In genomic region chr12:17033464-17033841, GRCm38 (mm10) we compare ENCODE assay signal across 10 mouse cellular contexts. TPM values are rescaled to one million over a fixed set of nuclear protein-coding genes. Genes with fewer than 3 reads are reported as not detected.
DNase-seq lines count a peak whose midpoint lies in the region; ATAC-seq and TF ChIP-seq lines count a peak whose summit lies in the region.
"Had no signal": no experiment of that assay in that cellular context is flagged by ENCODE, and none has a peak within 500 bp of the region (broad histone marks: within the 10 kb centered on the region; RNA-seq: fewer than 3 reads in every experiment).

No protein-coding gene starts in this region.

- peaks cover 10% of the 10 kb centered on the region; the same call in 1 of the 2 replicates for H3K4me1 ChIP-seq in neural tube, embryonic 14.5 days (ENCODE audit: control insufficient read depth, insufficient read depth, low read length)

- H3K27me3 ChIP-seq in neural tube, embryonic 14.5 days (ENCODE audit: control insufficient read depth, insufficient read depth, low read length), result no peaks in the 10 kb centered on the region

- H3K4me2 ChIP-seq in neural tube, embryonic 14.5 days (ENCODE audit: low read depth, low read length), result no peak overlapping the region

- H3K4me3 ChIP-seq in neural tube, embryonic 14.5 days (ENCODE audit: low read depth, low read length), result no peak overlapping the region

- H3K9me3 ChIP-seq in neural tube, embryonic 14.5 days (ENCODE audit: control insufficient read depth, low read length), result no peaks in the 10 kb centered on the region

- WGBS in neural tube, embryonic 14.5 days, result 80% methylated on average over 9 of the region's 9 CpGs

- TF ChIP-seq CTCF in brain, embryonic 14.5 days (IDR thresholded peaks at IDR 0.05; ENCODE audit: borderline replicate concordance, extremely low read depth, insufficient read depth, insufficient read length), result no peak

- TF ChIP-seq POLR2A in brain, embryonic 14.5 days (IDR thresholded peaks at IDR 0.05; ENCODE audit: borderline replicate concordance, extremely low read depth, insufficient read depth, insufficient read length, poor library complexity, severe bottlenecking), result no peak

- H3K9ac ChIP-seq in neural tube, embryonic 14.5 days (replicated peaks; ENCODE audit: low read depth, low read length), result no peak overlapping the region

- DNase-seq in lung, postnatal 10 days, result peak; percentile 20
- no peak for DNase-seq in lung, postnatal 14 days
- DNase-seq in CD8-positive naive resting alpha-beta T cell, adult 2 months (ENCODE audit: low read depth in 2 of 2, low spot score in 2 of 2), result peak; percentile 9 to 20
- peak; percentile 38 for DNase-seq in brain, embryonic 14.5 days (ENCODE audit: low read depth)
- no peak for DNase-seq in cerebellum, postnatal 14 days
- DNase-seq in kidney, postnatal 14 days, result no peak
- no peak for DNase-seq in layer of hippocampus, postnatal 36 days

- H3K27ac ChIP-seq in neural tube, embryonic 14.5 days (ENCODE audit: low read depth, low read length), result no peak overlapping the region

- H3K36me3 ChIP-seq in neural tube, embryonic 14.5 days (ENCODE audit: control insufficient read depth, insufficient read depth, low read length), result no peaks in the 10 kb centered on the region

- ATAC-seq in neural tube, embryonic 14.5 days (ENCODE audit: low read depth), result peak; percentile 21; the same call in 1 of the 2 replicates

RNA-seq across cellular contexts. Expression of gene 2410004P03Rik, which starts 21.9 kb away (rescaled TPM):
- 1.8 and 2.8 TPM in 2 replicates for polyA plus RNA-seq in brain, embryonic 14.5 days (2012; rRNA removed)
- polyA plus RNA-seq in neural tube, embryonic 14.5 days (2014; fragmentation: Nextera tagmentation; extraction: Ambion mirVana), result 2.6 and 4.6 TPM in 2 replicates
- total RNA-seq in layer of hippocampus, postnatal 36 days (2021), result under 1 TPM; 0.25 to 0.61 TPM
- total RNA-seq: adrenal gland, adult 2 months; gastrocnemius, postnatal 14 days had no signal
- polyA plus RNA-seq: adrenal gland, adult 2 months had no signal

RNA-seq across cellular contexts. Expression of gene Pqlc3, which starts 33.2 kb away (rescaled TPM):
- 1.1 and 1.2 TPM in 2 replicates for polyA plus RNA-seq in brain, embryonic 14.5 days (2012; rRNA removed)
- 1.5 and 2.0 TPM in 2 replicates for polyA plus RNA-seq in neural tube, embryonic 14.5 days (2014; fragmentation: Nextera tagmentation; extraction: Ambion mirVana)
- total RNA-seq in layer of hippocampus, postnatal 36 days (2021), result 1 to 10 TPM; 1.0 to 1.2 TPM

Comparison
In these comparisons a context has a peak if more than half of its experiments do, and no peak if none do; other contexts are left out.
1. DNase-seq: peak in lung, postnatal 10 days (single experiment), CD8-positive naive resting alpha-beta T cell, adult 2 months (2 of 2) and brain, embryonic 14.5 days (single experiment); none in lung, postnatal 14 days (single experiment), cerebellum, postnatal 14 days (0 of 2), kidney, postnatal 14 days (single experiment) and layer of hippocampus, postnatal 36 days (0 of 2).